ENCODE assay signal across 8 mouse cellular contexts in genomic region chr1:179516941-179517712, GRCm38 (mm10). TPM values are rescaled to one million over a fixed set of nuclear protein-coding genes. Genes with fewer than 3 reads are reported as not detected.
DNase-seq lines count a peak whose midpoint lies in the region; ATAC-seq lines count a peak whose summit lies in the region.

No protein-coding gene starts in this region.

- H3K4me3 ChIP-seq in liver, embryonic 11.5 days (ENCODE audit: low read depth, low read length): peak overlapping the region; percentile 89

- H3K4me1 ChIP-seq in liver, embryonic 11.5 days (replicated peaks; ENCODE audit: control insufficient read depth, insufficient read depth, low read length): no peaks in the 10 kb centered on the region; the same call in 1 of the 2 replicates

- peak overlapping the region; percentile 86 for H3K9ac ChIP-seq in liver, embryonic 11.5 days (ENCODE audit: low read depth, low read length)

- peak overlapping the region; percentile 55 for H3K27ac ChIP-seq in liver, embryonic 11.5 days (ENCODE audit: low read depth, low read length)

- 1% methylated on average over 21 of the region's 21 CpGs for WGBS in liver, embryonic 11.5 days

- H3K36me3 ChIP-seq in liver, embryonic 11.5 days (ENCODE audit: control insufficient read depth, insufficient read depth, low read length): no peaks in the 10 kb centered on the region

- no peaks in the 10 kb centered on the region for H3K27me3 ChIP-seq in liver, embryonic 11.5 days (replicated peaks; ENCODE audit: control insufficient read depth, insufficient read depth, low read length)

- DNase-seq in adrenal gland, postnatal 10 days: peak; percentile 7
- no peak for DNase-seq in adrenal gland, postnatal 4 days (ENCODE audit: low spot score in 2 of 2)
- peak; percentile 46 for DNase-seq in MN1 (ENCODE audit: low spot score)
- DNase-seq in embryo, embryonic 11 days: peak; percentile 68
- peak; percentile 51 for DNase-seq in liver, embryonic 11.5 days (ENCODE audit: low spot score)
- no peak for DNase-seq in right cerebral cortex, postnatal 10 days (ENCODE audit: low spot score in 2 of 2)

- no peaks in the 10 kb centered on the region for H3K9me3 ChIP-seq in liver, embryonic 11.5 days (ENCODE audit: control insufficient read depth, low read length)

- peak; percentile 51; a peak in 3 of 4 replicates for ATAC-seq in hematopoietic stem cell, adult 5-6 weeks (replicated peaks in 1 of 2; ENCODE audit: insufficient read depth in 1 of 2, low FRiP score in 2 of 2, low TSS enrichment in 1 of 2, low read depth in 1 of 2, poor library complexity in 2 of 2, severe bottlenecking in 2 of 2)
- peak; percentile 62 for ATAC-seq in liver, embryonic 11.5 days (replicated peaks; ENCODE audit: low FRiP score)
- peak; percentile 29 for ATAC-seq in monocyte, adult 5-6 weeks (replicated peaks; ENCODE audit: insufficient number of reproducible peaks, low FRiP score, low TSS enrichment, poor library complexity, severe bottlenecking)

- peak overlapping the region; percentile 99 for H3K4me2 ChIP-seq in liver, embryonic 11.5 days

RNA-seq across cellular contexts. Expression of gene Smyd3, which starts 0.7 kb away (rescaled TPM):
- 1 to 10 TPM; 6.0 to 8.0 TPM for total RNA-seq in adrenal gland, postnatal 10 days (2021)
- 10 to 100 TPM; 13.6 to 14.0 TPM for total RNA-seq in adrenal gland, postnatal 4 days (2021)
- 39.5 and 58.7 TPM in 2 replicates for total RNA-seq in hematopoietic stem cell, adult 5-6 weeks (2017)
- polyA plus RNA-seq in liver, embryonic 11.5 days (2014; fragmentation: Nextera tagmentation; extraction: Ambion mirVana): 14.0 and 17.3 TPM in 2 replicates
- 10.6 to 34.7 TPM (median 14.3 TPM) in 3 replicates for total RNA-seq in monocyte, adult 5-6 weeks (2017)

RNA-seq across cellular contexts. Expression of gene Tfb2m, which starts 28.9 kb away (rescaled TPM):
- total RNA-seq in adrenal gland, postnatal 10 days (2021): 10 to 100 TPM; 47.4 to 48.0 TPM
- 10 to 100 TPM; 27.0 to 33.1 TPM for total RNA-seq in adrenal gland, postnatal 4 days (2021)
- total RNA-seq in hematopoietic stem cell, adult 5-6 weeks (2017): 29.9 and 57.9 TPM in 2 replicates
- polyA plus RNA-seq in liver, embryonic 11.5 days (2014; fragmentation: Nextera tagmentation; extraction: Ambion mirVana): 25.0 and 31.9 TPM in 2 replicates
- total RNA-seq in monocyte, adult 5-6 weeks (2017): 30.5 to 41.7 TPM (median 32.7 TPM) in 3 replicates

RNA-seq across cellular contexts. Expression of gene Cnst, which starts 29.0 kb away (rescaled TPM):
- 10 to 100 TPM; 36.5 to 42.1 TPM for total RNA-seq in adrenal gland, postnatal 10 days (2021)
- total RNA-seq in adrenal gland, postnatal 4 days (2021): 10 to 100 TPM; 25.8 to 27.7 TPM
- 17.1 and 17.9 TPM in 2 replicates for total RNA-seq in hematopoietic stem cell, adult 5-6 weeks (2017)
- 12.9 and 16.7 TPM in 2 replicates for polyA plus RNA-seq in liver, embryonic 11.5 days (2014; fragmentation: Nextera tagmentation; extraction: Ambion mirVana)
- total RNA-seq in monocyte, adult 5-6 weeks (2017): 46.3 to 67.5 TPM (median 54.8 TPM) in 3 replicates

Comparison
In these comparisons a context has a peak if more than half of its experiments do, and no peak if none do; other contexts are left out.
1. DNase-seq: peak in adrenal gland, postnatal 10 days (single experiment), MN1 (single experiment), embryo, embryonic 11 days (single experiment) and liver, embryonic 11.5 days (single experiment); none in adrenal gland, postnatal 4 days (0 of 2) and right cerebral cortex, postnatal 10 days (0 of 2).
2. Peak in every context shown above with its lines, with median percentiles within 50 percentile points of each other: ATAC-seq.